Mouse (Mus musculus) spleen, adult 2 months (tissue): ENCODE data around the gene Cpsf4. TPM values are rescaled to one million over a fixed set of nuclear protein-coding genes. Genes with fewer than 3 reads are reported as not detected.
A peak's percentile ranks its signal among the peaks of the same experiment; 100 is the strongest.

Experiments
- DNase-seq, 2 experiments: peaks; one replicate each; pipeline versions ENCODE4 v3.0.0 to v3.0.0-alpha.2; 2012 to 2021; ENCODE audit warnings: low spot score in 2 of 2, low read depth in 1 of 2
- H3K27ac ChIP-seq: fragments of 200-500 bp; 2 replicates; pipeline ENCODE4 v1.5.1; 2012; ENCODE audit warnings: low read length, inconsistent platforms; ENCODE audit not compliant: insufficient read depth
- H3K27me3 ChIP-seq: fragments of 200-500 bp; 2 replicates; pipeline ENCODE4 v1.6.1; 2012; ENCODE audit warnings: mild to moderate bottlenecking, moderate library complexity, low read length, inconsistent platforms; ENCODE audit not compliant: control insufficient read depth, insufficient read depth
- H3K36me3 ChIP-seq: fragments of 200-500 bp; 2 replicates; pipeline ENCODE4 v1.6.1; 2012; ENCODE audit warnings: mild to moderate bottlenecking, low read length, inconsistent platforms; ENCODE audit not compliant: control insufficient read depth, insufficient read depth
- H3K4me1 ChIP-seq: fragments of 200-500 bp; 2 replicates; pipeline ENCODE4 v1.6.1; 2011; ENCODE audit warnings: inconsistent platforms; ENCODE audit not compliant: control insufficient read depth, insufficient read depth, insufficient read length
- H3K4me3 ChIP-seq: fragments of 200-500 bp; 2 replicates; pipeline ENCODE4 v1.5.1; 2011; ENCODE audit warnings: mild to moderate bottlenecking, inconsistent platforms; ENCODE audit not compliant: insufficient read depth, insufficient read length; ENCODE audit errors: extremely low read depth
- CTCF ChIP-seq: fragments of 200-500 bp; IDR thresholded peaks from 2 replicates; pipeline ENCODE4 v1.5.1; 2011; ENCODE audit warnings: mild to moderate bottlenecking, inconsistent platforms; ENCODE audit not compliant: insufficient read depth, insufficient read length, insufficient replicate concordance; ENCODE audit errors: extremely low read depth
- POLR2A ChIP-seq: fragments of 200-500 bp; IDR thresholded peaks from 2 replicates; pipeline ENCODE4 v1.6.1; 2011; ENCODE audit warnings: low read depth, low read length, inconsistent platforms
- WGBS: fragments of 180-500 bp; shearing (Covaris S2); methylation state at CpG from one replicate; pipeline ENCODE4 v1.1.7; 2018; 5-methylcytosine and 5-hydroxymethylcytosine counted together
- polyA plus RNA-seq: library from polyadenylated mRNA; depleted of rRNA; stranded (reverse); fragments of >200 nt; gene quantifications from 2 replicates; pipeline ENCODE4 v1.2.3, GENCODE M21; 2012

The Cpsf4 gene
- polyA plus RNA-seq, 1 experiment, result 25.5 TPM

DNA sequence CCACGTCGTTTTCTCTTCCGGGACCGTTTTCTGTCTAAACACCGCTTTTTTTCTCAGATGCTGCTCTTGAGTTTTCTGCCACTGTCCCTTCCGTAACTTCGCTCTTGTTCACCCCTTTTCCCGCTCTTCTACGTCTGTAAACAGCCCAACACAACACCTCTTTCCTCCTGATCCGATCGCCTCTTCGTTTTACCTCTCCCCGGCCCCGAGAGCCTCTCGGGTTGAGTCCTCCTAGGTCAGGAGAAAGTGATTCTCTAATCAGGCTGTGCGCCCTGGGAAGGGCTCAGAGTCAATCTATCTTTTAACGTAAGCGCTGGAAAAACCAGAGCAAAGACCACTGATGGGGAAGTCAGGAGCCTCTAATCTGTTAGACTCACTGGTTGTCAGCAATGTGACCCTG, 26.4 kb upstream of the Cpsf4 start:
- no peaks in the 10 kb centered on the region for H3K27me3 ChIP-seq
- H3K36me3 ChIP-seq, result peaks cover 21% of the 10 kb centered on the region
- TF ChIP-seq POLR2A (no peak), CTCF (no peak)
- peak overlapping the region; percentile 96 for H3K27ac ChIP-seq
- H3K4me1 ChIP-seq, result no peaks in the 10 kb centered on the region; the same call in 1 of the 2 replicates
- WGBS, result under 1% methylated on average over 18 of the region's 18 CpGs
- DNase-seq, result no peak
- peak overlapping the region; percentile 96 for H3K4me3 ChIP-seq

DNA sequence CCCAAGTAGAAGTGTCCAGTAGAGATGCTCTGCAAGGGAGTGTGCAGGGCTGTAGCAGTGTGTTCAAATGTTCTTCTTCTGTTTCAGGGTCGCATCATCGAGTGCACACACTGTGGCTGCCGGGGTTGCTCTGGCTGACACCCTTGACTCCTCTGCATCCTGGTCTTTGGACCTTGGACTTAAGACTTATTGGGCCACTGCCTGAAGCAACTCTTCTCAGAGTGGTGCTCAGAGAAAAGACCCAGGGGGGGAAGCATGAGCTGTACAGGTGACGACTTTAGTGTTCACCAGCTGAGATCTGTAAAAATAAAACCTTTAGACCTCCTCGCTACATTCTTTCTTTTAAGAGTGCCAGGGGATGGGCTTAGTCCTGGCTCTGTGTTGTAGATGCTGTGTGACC, 19.3 kb upstream of the Cpsf4 start:
- Histone ChIP-seq H3K27me3 (no peaks in the 10 kb centered on the region), H3K4me3 (no peak overlapping the region), H3K36me3 (peaks cover 66% of the 10 kb centered on the region), H3K4me1 (no peaks in the 10 kb centered on the region), H3K27ac (no peak overlapping the region)
- no peak for DNase-seq
- 91% methylated on average over 5 of the region's 5 CpGs for WGBS
- no peak for TF ChIP-seq CTCF
- TF ChIP-seq POLR2A, result no peak

GRCm38 (mm10) chr5:145149294-145149693, 17.7 kb upstream of the Cpsf4 start:
- Histone ChIP-seq H3K4me1 (no peaks in the 10 kb centered on the region), H3K36me3 (peaks cover 62% of the 10 kb centered on the region), H3K4me3 (no peak overlapping the region), H3K27me3 (no peaks in the 10 kb centered on the region), H3K27ac (no peak overlapping the region)
- no peak for TF ChIP-seq CTCF
- TF ChIP-seq POLR2A, result no peak
- 86% methylated on average over 6 of the region's 6 CpGs for WGBS
- DNase-seq, result no peak

GRCm38 (mm10) chr5:145152690-145153089, 14.3 kb upstream of the Cpsf4 start:
- no peaks in the 10 kb centered on the region for H3K27me3 ChIP-seq
- WGBS, result 87% methylated on average over 5 of the region's 5 CpGs
- H3K4me3 ChIP-seq, result no peak overlapping the region
- TF ChIP-seq POLR2A (no peak), CTCF (no peak)
- DNase-seq, result no peak
- H3K4me1 ChIP-seq, result no peaks in the 10 kb centered on the region
- no peak overlapping the region for H3K27ac ChIP-seq
- peaks cover 57% of the 10 kb centered on the region for H3K36me3 ChIP-seq

- WGBS, result 96% methylated on average over 14 of the region's 14 CpGs
- Histone ChIP-seq H3K4me1 (peaks cover 5% of the 10 kb centered on the region; the same call in 1 of the 2 replicates), H3K27me3 (no peaks in the 10 kb centered on the region), H3K36me3 (peaks cover 30% of the 10 kb centered on the region), H3K27ac (no peak overlapping the region), H3K4me3 (no peak overlapping the region)
- no peak for DNase-seq
- no peak for TF ChIP-seq CTCF
- no peak for TF ChIP-seq POLR2A
Observed at GRCm38 (mm10) chr5:145161361-145161760, 5.7 kb upstream of the Cpsf4 start.

GRCm38 (mm10) chr5:145164710-145165109, 2.3 kb upstream of the Cpsf4 start:
- no peaks in the 10 kb centered on the region for H3K27me3 ChIP-seq
- 87% methylated on average over 3 of the region's 3 CpGs for WGBS
- peaks cover 9% of the 10 kb centered on the region; the same call in 1 of the 2 replicates for H3K4me1 ChIP-seq
- DNase-seq, result no peak
- no peak overlapping the region for H3K4me3 ChIP-seq
- no peak overlapping the region for H3K27ac ChIP-seq
- TF ChIP-seq POLR2A, result no peak
- TF ChIP-seq CTCF, result no peak
- peaks cover 14% of the 10 kb centered on the region for H3K36me3 ChIP-seq

DNA sequence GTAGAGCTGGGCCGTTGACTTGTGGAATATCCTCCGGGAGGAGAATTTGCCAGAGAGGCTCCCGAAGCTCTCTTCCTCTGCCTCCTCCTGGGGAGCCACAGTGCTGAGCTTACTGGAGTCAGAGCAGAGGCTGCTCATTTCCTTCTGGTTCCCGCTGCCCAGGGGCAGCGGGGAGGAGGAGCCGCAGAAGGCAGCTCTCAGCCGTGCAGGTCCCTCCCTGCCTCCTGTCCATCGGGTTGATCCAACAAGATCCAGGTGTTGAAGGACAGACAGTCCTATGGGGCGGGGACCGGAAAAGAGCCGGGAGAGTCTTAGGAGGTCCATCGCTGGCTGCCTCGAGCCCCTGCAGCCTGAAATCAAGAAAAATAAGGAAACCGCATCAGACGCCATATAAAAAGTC, 1.8 kb upstream of the Cpsf4 start:
- Histone ChIP-seq H3K4me1 (peaks cover 9% of the 10 kb centered on the region; the same call in 1 of the 2 replicates), H3K27ac (no peak overlapping the region), H3K36me3 (peaks cover 12% of the 10 kb centered on the region), H3K4me3 (no peak overlapping the region), H3K27me3 (no peaks in the 10 kb centered on the region)
- DNase-seq, result no peak
- TF ChIP-seq CTCF (no peak), POLR2A (no peak)
- 89% methylated on average over 15 of the region's 15 CpGs for WGBS

DNA sequence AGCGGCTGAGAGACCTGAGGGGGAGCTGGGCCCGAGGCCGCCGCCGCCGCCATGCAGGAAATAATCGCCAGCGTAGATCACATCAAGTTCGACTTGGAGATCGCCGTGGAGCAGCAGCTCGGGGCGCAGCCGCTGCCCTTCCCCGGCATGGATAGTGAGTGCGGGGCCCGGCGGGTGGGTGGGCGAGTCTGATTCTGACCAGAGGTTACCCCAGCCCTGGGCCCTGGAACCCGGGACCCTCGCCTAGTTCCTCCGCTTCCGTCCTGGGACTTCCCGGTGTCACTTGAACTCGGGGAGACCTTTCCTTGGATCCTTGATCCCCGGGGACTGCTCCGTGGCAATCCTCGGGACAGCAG, 271 bp downstream of the Cpsf4 start:
- Histone ChIP-seq H3K27me3 (no peaks in the 10 kb centered on the region), H3K4me3 (peak overlapping the region; percentile 84), H3K27ac (peak overlapping the region; percentile 70), H3K4me1 (peaks cover 9% of the 10 kb centered on the region; the same call in 1 of the 2 replicates), H3K36me3 (peaks cover 10% of the 10 kb centered on the region)
- TF ChIP-seq CTCF, result no peak
- no peak for TF ChIP-seq POLR2A
- WGBS, result under 1% methylated on average over 28 of the region's 28 CpGs
- DNase-seq, result no peak
